Mouse (Mus musculus) olfactory bulb, adult 2 months (tissue): ENCODE results near the gene Hmg20b. TPM values are rescaled to one million over a fixed set of nuclear protein-coding genes. Genes with fewer than 3 reads are reported as not detected.

ENCODE experiments used
- H3K27ac ChIP-seq: fragments of 200-500 bp; 2 replicates; pipeline ENCODE4 v1.5.1; 2012; ENCODE audit warnings: low read depth, low read length; ENCODE audit not compliant: insufficient read depth
- H3K4me1 ChIP-seq: fragments of 200-500 bp; 2 replicates; pipeline ENCODE4 v1.6.1; 2012; ENCODE audit warnings: low read length; ENCODE audit not compliant: control insufficient read depth, insufficient read depth
- H3K4me3 ChIP-seq: fragments of 200-500 bp; 2 replicates; pipeline ENCODE4 v1.5.1; 2012; ENCODE audit warnings: mild to moderate bottlenecking, low read depth, low read length, moderate library complexity; ENCODE audit not compliant: insufficient read depth
- CTCF ChIP-seq: fragments of 200-500 bp; IDR thresholded peaks from 2 replicates; pipeline ENCODE4 v1.5.1; 2012; ENCODE audit warnings: low read depth, mild to moderate bottlenecking, low read length, moderate library complexity; ENCODE audit not compliant: insufficient read depth
- POLR2A ChIP-seq: fragments of 200-500 bp; IDR thresholded peaks from 2 replicates; pipeline ENCODE4 v1.6.1; 2012; ENCODE audit warnings: mild to moderate bottlenecking, low read depth, low read length, moderate library complexity; ENCODE audit not compliant: insufficient read depth
- WGBS: fragments of 180-500 bp; shearing (Covaris S2); methylation state at CpG from one replicate; pipeline ENCODE4 v1.1.7; 2018; 5-methylcytosine and 5-hydroxymethylcytosine counted together
- polyA plus RNA-seq: library from polyadenylated mRNA; stranded (reverse); fragments of >200 nt; gene quantifications from 2 replicates; pipeline ENCODE4 v1.2.4, GENCODE M21; 2012; ENCODE audit warnings: low replicate concordance; ENCODE audit not compliant: missing spikeins, insufficient read depth, insufficient read length

Hmg20b gene
- polyA plus RNA-seq, 1 experiment: not detected

- Histone ChIP-seq H3K4me1 (peaks cover 22% of the 10 kb centered on the region), H3K27ac (no peak overlapping the region), H3K4me3 (no peak overlapping the region)
- TF ChIP-seq POLR2A (no peak), CTCF (peak; percentile 93)
- 55% methylated on average over 23 of the region's 23 CpGs for WGBS
Observed at GRCm38 (mm10) chr10:81389801-81390677, 39.8 kb upstream of the Hmg20b start.

- peaks cover 26% of the 10 kb centered on the region for H3K4me1 ChIP-seq
- no peak overlapping the region for H3K4me3 ChIP-seq
- H3K27ac ChIP-seq: no peak overlapping the region
- WGBS: 47% methylated on average over 3 of the region's 3 CpGs
- no peak for TF ChIP-seq POLR2A
- TF ChIP-seq CTCF: no peak
Observed at GRCm38 (mm10) chr10:81389373-81389772, 39.1 kb upstream of the Hmg20b start.

GRCm38 (mm10) chr10:81388505-81389055, 38.3 kb upstream of the Hmg20b start, which contains the start of gene Gm48552:
Gm48552 (plus strand) TSS chr10:81389005.
- TF ChIP-seq POLR2A (no peak), CTCF (no peak)

GRCm38 (mm10) chr10:81387716-81388115, 37.4 kb upstream of the Hmg20b start:
- no peak overlapping the region for H3K27ac ChIP-seq
- WGBS: 94% methylated on average over 20 of the region's 20 CpGs
- no peak for TF ChIP-seq CTCF
- TF ChIP-seq POLR2A: no peak
- no peak overlapping the region for H3K4me3 ChIP-seq
- peaks cover 16% of the 10 kb centered on the region for H3K4me1 ChIP-seq

More at GRCm38 (mm10) chr10:81388505-81389055, 38.3 kb upstream of the Hmg20b start, which contains the start of gene Gm48552:
- Histone ChIP-seq H3K27ac (no peak within 1 kb of the TSS), H3K4me1 (peaks cover 22% of the 10 kb centered on the region), H3K4me3 (no peak within 1 kb of the TSS)
- WGBS: 75% methylated on average over 5 of the region's 5 CpGs

GRCm38 (mm10) chr10:81385603-81386306, 35.5 kb upstream of the Hmg20b start:
- Histone ChIP-seq H3K27ac (no peak overlapping the region), H3K4me3 (peak overlapping the region; percentile 63; the same call in 1 of the 2 replicates), H3K4me1 (peaks cover 16% of the 10 kb centered on the region)
- TF ChIP-seq POLR2A: no peak
- no peak for TF ChIP-seq CTCF
- 76% methylated on average over 22 of the region's 22 CpGs for WGBS

- H3K27ac ChIP-seq: no peak overlapping the region
- H3K4me1 ChIP-seq: peaks cover 16% of the 10 kb centered on the region
- H3K4me3 ChIP-seq: peak overlapping the region; percentile 63
- no peak for TF ChIP-seq CTCF
- TF ChIP-seq POLR2A: no peak
- under 1% methylated on average over 19 of the region's 19 CpGs for WGBS
Observed at GRCm38 (mm10) chr10:81384605-81384982, 34.3 kb upstream of the Hmg20b start.

- H3K4me3 ChIP-seq: peak within 1 kb of the TSS; percentile 63
- no peak within 1 kb of the TSS for H3K27ac ChIP-seq
- whole genome bisulfite sequencing: 4% methylated on average over 52 of the region's 54 CpGs
- no peak for TF ChIP-seq CTCF
- peak; percentile 57; the same call in 1 of the 2 replicates for TF ChIP-seq POLR2A
- peaks cover 16% of the 10 kb centered on the region for H3K4me1 ChIP-seq
Observed at GRCm38 (mm10) chr10:81383802-81384604, 33.7 kb upstream of the Hmg20b start, which contains the start of the genes Dohh and Gm48551. Dohh (plus strand) TSS chr10:81384428. Gm48551 (plus strand) TSS chr10:81384466.

- Histone ChIP-seq H3K27ac (no peak overlapping the region), H3K4me1 (peaks cover 23% of the 10 kb centered on the region), H3K4me3 (no peak overlapping the region)
- no peak for TF ChIP-seq CTCF
- TF ChIP-seq POLR2A: no peak
- 90% methylated on average over 5 of the region's 5 CpGs for WGBS
Observed at GRCm38 (mm10) chr10:81382039-81382438, 31.8 kb upstream of the Hmg20b start.
